Mouse (Mus musculus): ENCODE measurements at regions not wholly inside any gene's neighbourhood (a gene's known extent, or its start where the extent isn't known, plus 50 kb on each side); places are given as distances from the start of the nearest gene placed in this dataset.
A peak's percentile ranks its signal among the peaks of the same experiment; 100 is the strongest.

GRCm38 (mm10) chrX:9738904-9739303 lies 76.1 kb upstream of the Dynlt3 start:
- DNase-seq (ENCODE audit: low spot score in 2 of 2) = no peak

- no peak for DNase-seq (ENCODE audit: low spot score in 2 of 2)
These were observed 79.7 kb upstream of the Dynlt3 start for GRCm38 (mm10) chrX:9742518-9742917.

GRCm38 (mm10) chrX:9747305-9747938 lies 84.6 kb upstream of the Dynlt3 start:
- DNase-seq (ENCODE audit: low spot score in 2 of 2) = peak; percentile 6 to 28

- DNase-seq (ENCODE audit: low spot score in 2 of 2) = no peak
These were observed 90.3 kb upstream of the Dynlt3 start for GRCm38 (mm10) chrX:9752954-9753572.

DNA sequence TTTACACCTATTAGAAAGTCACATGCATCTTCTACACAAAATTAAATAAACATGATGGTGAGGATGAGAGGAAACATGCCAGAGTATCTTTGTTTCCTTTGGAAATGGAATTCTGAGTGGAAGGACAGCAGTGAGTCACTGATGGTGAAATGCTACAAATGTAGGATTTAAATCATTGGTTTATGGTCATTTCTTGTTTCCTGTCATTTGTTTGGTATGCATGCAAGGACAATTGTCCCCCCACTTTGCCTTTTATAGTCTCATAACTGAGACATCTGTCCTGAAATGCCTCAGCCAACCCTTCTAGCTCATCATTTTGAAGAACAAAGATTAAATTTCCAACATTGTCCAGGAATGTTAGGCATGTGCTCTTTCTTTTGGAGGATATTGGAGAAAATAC lies 77.2 kb upstream of the Hypm start:
- DNase-seq (ENCODE audit: low spot score in 2 of 2) = no peak

- no peak for DNase-seq (ENCODE audit: low spot score in 2 of 2)
These were observed 69.2 kb upstream of the Hypm start for GRCm38 (mm10) chrX:9777498-9777897.

DNA sequence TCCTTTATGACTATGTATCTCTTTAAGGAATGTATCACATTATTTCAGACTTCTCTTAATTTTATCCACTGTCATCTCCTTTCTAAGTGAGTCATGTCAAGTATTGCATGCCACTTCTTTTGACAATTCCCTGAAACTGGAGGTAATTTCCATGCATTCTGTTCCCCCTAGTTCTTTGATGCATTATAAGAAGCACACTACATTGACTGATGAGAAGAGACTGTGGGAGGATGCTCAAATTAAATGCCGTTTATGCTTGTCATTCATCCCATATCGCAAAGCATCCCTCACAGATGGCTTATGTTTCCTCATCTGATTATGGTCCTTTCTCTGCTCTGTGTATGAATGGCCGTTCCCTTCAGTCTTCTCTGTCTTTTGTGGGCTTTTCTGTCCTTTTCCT lies 57.2 kb upstream of the Hypm start:
- DNase-seq (ENCODE audit: low spot score in 2 of 2) = no peak
